Mouse (Mus musculus) C2C12 (cell line): Measurements from ENCODE around the gene Gm48551.

Experiments used
- CEBPB ChIP-seq: IDR thresholded peaks from one replicate; pipeline ENCODE4 v1.6.1; 2011; ENCODE audit warnings: low read depth, mild to moderate bottlenecking, control low read depth, moderate library complexity
- CTCF ChIP-seq: IDR thresholded peaks from one replicate; pipeline ENCODE4 v1.5.1; 2011; ENCODE audit not compliant: control insufficient read depth, insufficient read depth, insufficient read length
- MAX ChIP-seq: IDR thresholded peaks from one replicate; pipeline ENCODE4 v1.6.1; 2011; ENCODE audit warnings: mild to moderate bottlenecking, control low read depth
- MYOG ChIP-seq: IDR thresholded peaks from one replicate; pipeline ENCODE4 v1.6.1; 2011; ENCODE audit not compliant: control insufficient read depth, insufficient read length; ENCODE audit errors: extremely low read depth
- USF1 ChIP-seq: IDR thresholded peaks from one replicate; pipeline ENCODE4 v1.6.1; 2011; ENCODE audit warnings: low read depth, mild to moderate bottlenecking, control low read depth, moderate library complexity

DNA sequence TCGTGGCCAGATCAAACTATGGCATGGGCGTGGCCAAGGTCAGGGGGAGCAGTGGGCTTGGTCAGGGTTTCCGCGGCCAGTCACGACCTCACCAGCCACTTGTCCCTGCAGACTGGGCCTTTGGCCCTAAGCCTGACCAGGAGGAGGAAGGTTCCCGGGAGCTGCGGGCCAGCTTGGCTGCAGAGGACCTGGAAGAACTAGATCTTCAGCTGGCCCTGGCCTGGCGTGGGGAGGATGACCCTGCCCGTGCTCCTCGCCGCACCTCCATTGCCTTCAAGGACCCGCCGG, 6.4 kb downstream of the Gm48551 start:
- TF ChIP-seq CTCF (no peak), MYOG (no peak), CEBPB (no peak), MAX (no peak), USF1 (no peak)
